Mouse (Mus musculus): ENCODE data around the gene Col3a1. TPM values are rescaled to one million over a fixed set of nuclear protein-coding genes. Genes with fewer than 3 reads are reported as not detected.

The Col3a1 gene
- polyA plus RNA-seq, 1 experiment from 2014 or later = 600 TPM

- peak; percentile 33 for DNase-seq (ENCODE audit: low spot score)
- Histone ChIP-seq H3K9ac (replicated peaks; ENCODE audit: low read depth) (no peak overlapping the region), H3K27ac (ENCODE audit: low read length) (no peak overlapping the region), H3K36me3 (ENCODE audit: insufficient read depth, low read length) (no peaks in the 10 kb centered on the region), H3K4me1 (ENCODE audit: insufficient read depth, low read depth, low read length) (no peaks in the 10 kb centered on the region), H3K27me3 (replicated peaks; ENCODE audit: insufficient read depth, low read length) (no peaks in the 10 kb centered on the region), H3K4me2 (replicated peaks; ENCODE audit: low read depth, low read length) (no peak overlapping the region), H3K4me3 (ENCODE audit: low read depth, low read length) (no peak overlapping the region), H3K9me3 (ENCODE audit: low read length) (no peaks in the 10 kb centered on the region)
- ATAC-seq = no peak
- TF ChIP-seq CTCF (IDR thresholded peaks at IDR 0.05) (no peak), EP300 (IDR thresholded peaks at IDR 0.05) (no peak)
- 71% methylated on average over 1 of the region's 1 CpGs for WGBS
Measured at GRCm38 (mm10) chr1:45318241-45318640, 6.9 kb downstream of the Col3a1 start.

- H3K9ac ChIP-seq (replicated peaks; ENCODE audit: low read depth) = no peak overlapping the region
- H3K4me1 ChIP-seq (ENCODE audit: insufficient read depth, low read depth, low read length) = no peaks in the 10 kb centered on the region
- ATAC-seq (no peak), DNase-seq (ENCODE audit: low spot score) (no peak)
- H3K4me3 ChIP-seq (ENCODE audit: low read depth, low read length) = no peak overlapping the region
- H3K27me3 ChIP-seq (replicated peaks; ENCODE audit: insufficient read depth, low read length) = no peaks in the 10 kb centered on the region
- H3K4me2 ChIP-seq (replicated peaks; ENCODE audit: low read depth, low read length) = no peak overlapping the region
- no peaks in the 10 kb centered on the region for H3K36me3 ChIP-seq (ENCODE audit: insufficient read depth, low read length)
- H3K9me3 ChIP-seq (ENCODE audit: low read length) = no peaks in the 10 kb centered on the region
- no peak overlapping the region for H3K27ac ChIP-seq (ENCODE audit: low read length)
- TF ChIP-seq EP300 (IDR thresholded peaks at IDR 0.05) (no peak), CTCF (IDR thresholded peaks at IDR 0.05) (no peak)
Measured at GRCm38 (mm10) chr1:45320861-45321260, 9.5 kb downstream of the Col3a1 start.

GRCm38 (mm10) chr1:45329149-45329548 is 17.8 kb downstream of the Col3a1 start:
- H3K27me3 ChIP-seq (replicated peaks; ENCODE audit: insufficient read depth, low read length) = no peaks in the 10 kb centered on the region
- TF ChIP-seq EP300 (IDR thresholded peaks at IDR 0.05) = no peak
- no peak for TF ChIP-seq CTCF (IDR thresholded peaks at IDR 0.05)
- ATAC-seq (no peak), DNase-seq (ENCODE audit: low spot score) (no peak)
- H3K4me2 ChIP-seq (replicated peaks; ENCODE audit: low read depth, low read length) = no peak overlapping the region
- no peak overlapping the region for H3K9ac ChIP-seq (replicated peaks; ENCODE audit: low read depth)
- H3K36me3 ChIP-seq (ENCODE audit: insufficient read depth, low read length) = no peaks in the 10 kb centered on the region
- H3K4me1 ChIP-seq (ENCODE audit: insufficient read depth, low read depth, low read length) = no peaks in the 10 kb centered on the region
- no peaks in the 10 kb centered on the region for H3K9me3 ChIP-seq (ENCODE audit: low read length)
- 83% methylated on average over 1 of the region's 1 CpGs for WGBS
- no peak overlapping the region for H3K4me3 ChIP-seq (ENCODE audit: low read depth, low read length)
- H3K27ac ChIP-seq (ENCODE audit: low read length) = no peak overlapping the region

- no peak overlapping the region for H3K4me2 ChIP-seq (replicated peaks; ENCODE audit: low read depth, low read length)
- H3K36me3 ChIP-seq (ENCODE audit: insufficient read depth, low read length) = no peaks in the 10 kb centered on the region
- peak overlapping the region; percentile 7; the same call in 1 of the 2 replicates for H3K27ac ChIP-seq (ENCODE audit: low read length)
- 49% methylated on average over 4 of the region's 4 CpGs for WGBS
- H3K4me3 ChIP-seq (ENCODE audit: low read depth, low read length) = no peak overlapping the region
- no peaks in the 10 kb centered on the region for H3K4me1 ChIP-seq (ENCODE audit: insufficient read depth, low read depth, low read length)
- no peak overlapping the region for H3K9ac ChIP-seq (replicated peaks; ENCODE audit: low read depth)
- no peaks in the 10 kb centered on the region for H3K9me3 ChIP-seq (ENCODE audit: low read length)
- H3K27me3 ChIP-seq (replicated peaks; ENCODE audit: insufficient read depth, low read length) = no peaks in the 10 kb centered on the region
- TF ChIP-seq CTCF (IDR thresholded peaks at IDR 0.05) (no peak), EP300 (IDR thresholded peaks at IDR 0.05) (peak; percentile 96)
- DNase-seq (ENCODE audit: low spot score) (peak; percentile 90), ATAC-seq (peak; percentile 94)
Measured at GRCm38 (mm10) chr1:45355944-45356343, 44.6 kb downstream of the Col3a1 start.

GRCm38 (mm10) chr1:45358020-45358419 is 46.7 kb downstream of the Col3a1 start:
- no peak for ATAC-seq
- Histone ChIP-seq H3K4me2 (replicated peaks; ENCODE audit: low read depth, low read length) (no peak overlapping the region), H3K27me3 (replicated peaks; ENCODE audit: insufficient read depth, low read length) (no peaks in the 10 kb centered on the region), H3K9ac (replicated peaks; ENCODE audit: low read depth) (no peak overlapping the region), H3K4me3 (ENCODE audit: low read depth, low read length) (no peak overlapping the region), H3K4me1 (ENCODE audit: insufficient read depth, low read depth, low read length) (no peaks in the 10 kb centered on the region), H3K9me3 (ENCODE audit: low read length) (no peaks in the 10 kb centered on the region), H3K27ac (ENCODE audit: low read length) (no peak overlapping the region), H3K36me3 (ENCODE audit: insufficient read depth, low read length) (no peaks in the 10 kb centered on the region)
- no peak for TF ChIP-seq EP300 (IDR thresholded peaks at IDR 0.05)
- no peak for TF ChIP-seq CTCF (IDR thresholded peaks at IDR 0.05)
- DNase-seq (ENCODE audit: low spot score) = no peak
- WGBS = 80% methylated on average over 1 of the region's 1 CpGs

- no peak for ATAC-seq
- H3K4me2 ChIP-seq (replicated peaks; ENCODE audit: low read depth, low read length) = no peak overlapping the region
Measured at GRCm38 (mm10) chr1:45359147-45359546, 47.8 kb downstream of the Col3a1 start.

GRCm38 (mm10) chr1:45359673-45360072 is 48.3 kb downstream of the Col3a1 start:
- Histone ChIP-seq H3K9ac (replicated peaks; ENCODE audit: low read depth) (no peak overlapping the region), H3K4me3 (ENCODE audit: low read depth, low read length) (no peak overlapping the region), H3K36me3 (ENCODE audit: insufficient read depth, low read length) (no peaks in the 10 kb centered on the region), H3K27me3 (replicated peaks; ENCODE audit: insufficient read depth, low read length) (no peaks in the 10 kb centered on the region), H3K27ac (ENCODE audit: low read length) (no peak overlapping the region), H3K4me1 (ENCODE audit: insufficient read depth, low read depth, low read length) (no peaks in the 10 kb centered on the region), H3K9me3 (ENCODE audit: low read length) (no peaks in the 10 kb centered on the region), H3K4me2 (replicated peaks; ENCODE audit: low read depth, low read length) (no peak overlapping the region)
- DNase-seq (ENCODE audit: low spot score) = no peak
- no peak for ATAC-seq
- WGBS = 87% methylated on average over 2 of the region's 2 CpGs
- no peak for TF ChIP-seq CTCF (IDR thresholded peaks at IDR 0.05)
- TF ChIP-seq EP300 (IDR thresholded peaks at IDR 0.05) = no peak

More at GRCm38 (mm10) chr1:45359147-45359546, 47.8 kb downstream of the Col3a1 start:
- H3K27me3 ChIP-seq (replicated peaks; ENCODE audit: insufficient read depth, low read length) = no peaks in the 10 kb centered on the region
- no peak overlapping the region for H3K9ac ChIP-seq (replicated peaks; ENCODE audit: low read depth)
- WGBS = 39% methylated on average over 2 of the region's 2 CpGs
- TF ChIP-seq CTCF (IDR thresholded peaks at IDR 0.05) = no peak
- TF ChIP-seq EP300 (IDR thresholded peaks at IDR 0.05) = no peak
- H3K9me3 ChIP-seq (ENCODE audit: low read length) = no peaks in the 10 kb centered on the region
- no peaks in the 10 kb centered on the region for H3K4me1 ChIP-seq (ENCODE audit: insufficient read depth, low read depth, low read length)
- H3K27ac ChIP-seq (ENCODE audit: low read length) = no peak overlapping the region
- no peaks in the 10 kb centered on the region for H3K36me3 ChIP-seq (ENCODE audit: insufficient read depth, low read length)
- no peak for DNase-seq (ENCODE audit: low spot score)
- H3K4me3 ChIP-seq (ENCODE audit: low read depth, low read length) = no peak overlapping the region

Measured in lung, postnatal 0 days (tissue).